Mouse (Mus musculus) CH12.LX (cell line): Measurements from ENCODE around the gene Mybph. TPM values are rescaled to one million over a fixed set of nuclear protein-coding genes. Genes with fewer than 3 reads are reported as not detected.

ENCODE experiments used
- DNase-seq: peaks from one replicate; pipeline ENCODE4 v3.0.0-alpha.2; 2013; ENCODE audit errors: extremely low read depth
- H3K27ac ChIP-seq: 2 replicates; pipeline ENCODE4 v1.5.1; 2012; ENCODE audit warnings: low read depth, mild to moderate bottlenecking, control low read depth, moderate library complexity; ENCODE audit not compliant: insufficient read depth
- H3K27me3 ChIP-seq: replicated peaks from 2 replicates; pipeline ENCODE3; 2012; ENCODE audit warnings: inconsistent platforms
- H3K36me3 ChIP-seq, 2 experiments: replicated peaks in 1 of 2; 2 replicates each; pipeline versions ENCODE3 to v1.6.1; 2012; ENCODE audit warnings: inconsistent platforms in 1 of 2, low read length in 1 of 2, mild to moderate bottlenecking in 1 of 2, mixed read lengths in 1 of 2, moderate library complexity in 1 of 2; ENCODE audit not compliant: control insufficient read depth in 1 of 2, insufficient read depth in 1 of 2
- H3K4me1 ChIP-seq, 2 experiments: 2 replicates each; pipeline ENCODE4 v1.6.1; 2012; ENCODE audit warnings: inconsistent platforms in 1 of 2, moderate library complexity in 1 of 2; ENCODE audit not compliant: insufficient read depth in 2 of 2, control insufficient read depth in 1 of 2
- H3K4me2 ChIP-seq: 2 replicates; pipeline ENCODE4 v1.6.1; 2012; ENCODE audit warnings: low read depth, mild to moderate bottlenecking, control low read depth; ENCODE audit not compliant: poor library complexity, insufficient read depth, severe bottlenecking
- H3K4me3 ChIP-seq, 3 experiments: fragments of 150-350 bp in 1 of 3; sonication (generic) in 1 of 3; replicated peaks in 1 of 3; 2 replicates each; pipeline versions ENCODE3 to v1.5.1; 2011 to 2012; ENCODE audit warnings: low read depth in 2 of 3, low read length in 2 of 3, mild to moderate bottlenecking in 2 of 3, moderate library complexity in 2 of 3, control low read depth in 1 of 3, improper control_type of control experiment in 1 of 3, inconsistent platforms in 1 of 3, mixed read lengths in 1 of 3; ENCODE audit not compliant: poor library complexity in 1 of 3
- H3K79me2 ChIP-seq: replicated peaks from 2 replicates; pipeline ENCODE4 v1.6.1; 2012; ENCODE audit warnings: mild to moderate bottlenecking, moderate library complexity; ENCODE audit not compliant: control insufficient read depth, poor library complexity, insufficient read depth, severe bottlenecking; ENCODE audit errors: extremely low read depth
- H3K9ac ChIP-seq: 2 replicates; pipeline ENCODE4 v1.6.1; 2012; ENCODE audit warnings: low read depth, mild to moderate bottlenecking, control low read depth, moderate library complexity; ENCODE audit not compliant: insufficient read depth
- H3K9me3 ChIP-seq: replicated peaks from 2 replicates; pipeline ENCODE3; 2012; ENCODE audit warnings: low read length, inconsistent platforms, mixed read lengths
- BHLHE40 ChIP-seq: IDR thresholded peaks from 2 replicates; pipeline ENCODE4 v1.6.1; 2011; ENCODE audit warnings: mild to moderate bottlenecking, low read depth, low read length, improper control_type of control experiment
- CHD1 ChIP-seq: IDR thresholded peaks from 2 replicates; pipeline ENCODE4 v1.6.1; 2012; ENCODE audit warnings: low read depth, low read length, improper control_type of control experiment, inconsistent platforms
- CHD2 ChIP-seq: IDR thresholded peaks from 2 replicates; pipeline ENCODE4 v1.6.1; 2011; ENCODE audit warnings: low read length, improper control_type of control experiment
- CTCF ChIP-seq, 2 experiments: IDR thresholded peaks in 1 of 2; conservative IDR thresholded peaks in 1 of 2; 2 replicates each; pipeline ENCODE4 v1.5.1; 2011 to 2012; ENCODE audit warnings: low read depth in 2 of 2, low read length in 2 of 2, improper control_type of control experiment in 1 of 2, inconsistent platforms in 1 of 2, mild to moderate bottlenecking in 1 of 2, moderate library complexity in 1 of 2
- ELF1 ChIP-seq: IDR thresholded peaks from 2 replicates; pipeline ENCODE4 v1.6.1; 2014; ENCODE audit warnings: low read depth, mild to moderate bottlenecking, inconsistent platforms, low read length, improper control_type of control experiment
- EP300 ChIP-seq: IDR thresholded peaks from 2 replicates; pipeline ENCODE4 v1.6.1; 2011; ENCODE audit warnings: low read length, improper control_type of control experiment
- HCFC1 ChIP-seq: IDR thresholded peaks from 2 replicates; pipeline ENCODE4 v1.6.1; 2012; ENCODE audit warnings: low read depth, mild to moderate bottlenecking, inconsistent platforms, low read length, improper control_type of control experiment
- IRF4 ChIP-seq: IDR thresholded peaks from 2 replicates; pipeline ENCODE4 v1.6.1; 2014; ENCODE audit warnings: low read depth, mild to moderate bottlenecking, inconsistent platforms, low read length, improper control_type of control experiment
- MAX ChIP-seq: IDR thresholded peaks from 2 replicates; pipeline ENCODE4 v1.6.1; 2011; ENCODE audit warnings: low read length, improper control_type of control experiment
- MAZ ChIP-seq: IDR thresholded peaks from 2 replicates; pipeline ENCODE4 v1.6.1; 2012; ENCODE audit warnings: low read depth, mild to moderate bottlenecking, inconsistent platforms, low read length, improper control_type of control experiment, moderate library complexity
- NELFE ChIP-seq: IDR thresholded peaks from 2 replicates; pipeline ENCODE4 v1.6.1; 2011; ENCODE audit warnings: low read depth, low read length, improper control_type of control experiment
- NRF1 ChIP-seq: IDR thresholded peaks from 2 replicates; pipeline ENCODE4 v1.6.1; 2014; ENCODE audit warnings: low read depth, mild to moderate bottlenecking, inconsistent platforms, low read length, improper control_type of control experiment, moderate library complexity
- PAX5 ChIP-seq: IDR thresholded peaks from 2 replicates; pipeline ENCODE4 v1.6.1; 2012; ENCODE audit warnings: low read length, inconsistent platforms, mixed read lengths
- RAD21 ChIP-seq: IDR thresholded peaks from 2 replicates; pipeline ENCODE4 v1.6.1; 2011; ENCODE audit warnings: low read depth, mild to moderate bottlenecking, low read length, improper control_type of control experiment, moderate library complexity
- RCOR1 ChIP-seq: conservative IDR thresholded peaks from 2 replicates; pipeline ENCODE4 v1.6.1; 2012; ENCODE audit warnings: low read depth, mild to moderate bottlenecking, inconsistent platforms, low read length, improper control_type of control experiment
- SIN3A ChIP-seq: IDR thresholded peaks from 2 replicates; pipeline ENCODE4 v1.6.1; 2012; ENCODE audit warnings: low read length, improper control_type of control experiment, inconsistent platforms
- SMC3 ChIP-seq: IDR thresholded peaks from 2 replicates; pipeline ENCODE4 v1.6.1; 2011; ENCODE audit warnings: low read depth, low read length, improper control_type of control experiment
- TCF12 ChIP-seq: IDR thresholded peaks from 2 replicates; pipeline ENCODE4 v1.6.1; 2014; ENCODE audit warnings: low read depth, mild to moderate bottlenecking, inconsistent platforms, low read length, improper control_type of control experiment
- UBTF ChIP-seq: IDR thresholded peaks from 2 replicates; pipeline ENCODE4 v1.6.1; 2012; ENCODE audit warnings: low read depth, mild to moderate bottlenecking, inconsistent platforms, low read length, improper control_type of control experiment, moderate library complexity
- ZC3H11A ChIP-seq: IDR thresholded peaks from 2 replicates; pipeline ENCODE4 v1.6.1; 2012; ENCODE audit warnings: low read depth, mild to moderate bottlenecking, inconsistent platforms, low read length, improper control_type of control experiment
- dilution Hi-C: fragments of 300-500 bp; cut with MboI; formaldehyde crosslinking; loops from 2 replicates; pipeline ENCODE4 v1.14.3; 2020; ENCODE audit warnings: low sequenced_read_pairs; ENCODE audit not compliant: extremely low pct_unique_long_range_greater_than_20kb, extremely low pct_ligation_motif_present
- in situ Hi-C: fragments of 300-500 bp; cut with MboI; formaldehyde crosslinking; loops from 3 replicates; pipeline ENCODE4 v1.14.3; 2019; ENCODE audit warnings: low sequenced_read_pairs, low pct_ligation_motif_present, low pct_unique_long_range_greater_than_20kb, mixed read lengths
- polyA plus RNA-seq: library from polyadenylated mRNA; unstranded; fragments of >175 nt; gene quantifications from 2 replicates; pipeline ENCODE4 v1.2.1, GENCODE M21; 2012; ENCODE audit warnings: low read depth; ENCODE audit not compliant: insufficient read length
- total RNA-seq, 2 experiments: library from RNA; depleted of rRNA; stranded (reverse); fragments of 300-350 nt in 1 of 2; fragments of >200 nt in 1 of 2; gene quantifications; 2 replicates each; pipeline ENCODE4 v1.2.3; 2012 to 2014

Gene Mybph
- total and polyA plus RNA-seq, 3 experiments, result 0.25 to 3.0 (median 0.51) TPM

GRCm38 (mm10) chr1:134243948-134244914, 51.0 kb downstream of the Mybph start:
- Histone ChIP-seq H3K36me3 (no peaks in the 10 kb centered on the region), H3K4me1 (peaks cover 12 to 64% of the 10 kb centered on the region in 2 experiments), H3K9me3 (no peaks in the 10 kb centered on the region), H3K4me2 (no peak overlapping the region; the same call in 1 of the 2 replicates), H3K27me3 (no peaks in the 10 kb centered on the region), H3K79me2 (no peaks in the 10 kb centered on the region), H3K4me3 (no peak overlapping the region), H3K27ac (no peak overlapping the region), H3K9ac (no peak overlapping the region)
- TF ChIP-seq IRF4, result no peak
- TF ChIP-seq MAZ, result no peak
- 0 out of 2 replicates have a peak, but pooled peaks have one; percentile 13 for TF ChIP-seq NRF1
- TF ChIP-seq RCOR1, result no peak
- no peak for TF ChIP-seq PAX5
- peak; percentile 40; the same call in 1 of the 2 replicates for TF ChIP-seq BHLHE40
- TF ChIP-seq CTCF (conservative IDR thresholded peaks at IDR 0.05 in 1 of 2, IDR thresholded peaks at IDR 0.05 in 1 of 2; ENCODE audit: low read depth in 2 of 2, low read length in 2 of 2), result peak; percentile 21 to 97; a peak in 2 of 4 replicates
- TF ChIP-seq RAD21, result peak; percentile 97
- TF ChIP-seq NELFE, result peak; percentile 17; the same call in 1 of the 2 replicates
- TF ChIP-seq EP300, result no peak
- no peak for TF ChIP-seq CHD1
- TF ChIP-seq CHD2, result no peak
- TF ChIP-seq MAX, result peak; percentile 37; the same call in 1 of the 2 replicates
- TF ChIP-seq ZC3H11A, result peak; percentile 89
- TF ChIP-seq TCF12, result peak; percentile 32; the same call in 1 of the 2 replicates
- TF ChIP-seq SMC3, result peak; percentile 99
- 0 out of 2 replicates have a peak, but pooled peaks have one; percentile 10 for TF ChIP-seq ELF1
- TF ChIP-seq SIN3A, result no peak
- TF ChIP-seq UBTF, result no peak
- TF ChIP-seq HCFC1, result no peak
- peak; percentile 89 for DNase-seq
- dilution Hi-C loops, result no loop called here
- in situ Hi-C loops, result loop anchor here (5.0 to 10.0 kb wide), 2 partner anchors 51 to 92 kb away; no protein-coding TSS in a partner anchor
